In genomic region chr2:125672568-125672956, GRCm38 (mm10) we compare ENCODE assay signal across 8 mouse cellular contexts. TPM values are rescaled to one million over a fixed set of nuclear protein-coding genes. Genes with fewer than 3 reads are reported as not detected.
A peak's percentile ranks its signal among the peaks of the same experiment; 100 is the strongest.
DNase-seq lines count a peak whose midpoint lies in the region; ATAC-seq and TF ChIP-seq lines count a peak whose summit lies in the region.

No protein-coding gene starts in this region.

- no peaks in the 10 kb centered on the region for H3K9me3 ChIP-seq in forebrain, embryonic 15.5 days
- no peaks in the 10 kb centered on the region for H3K9me3 ChIP-seq in limb, embryonic 15.5 days
- no peaks in the 10 kb centered on the region for H3K9me3 ChIP-seq in neural tube, embryonic 14.5 days (ENCODE audit: control insufficient read depth, low read length)

- peak overlapping the region; percentile 47 for H3K27ac ChIP-seq in bone marrow macrophage, adult 2 months (ENCODE audit: insufficient read depth, low read depth, low read length)
- peak overlapping the region; percentile 98 for H3K27ac ChIP-seq in forebrain, embryonic 15.5 days (replicated peaks)
- peak overlapping the region; percentile 97 for H3K27ac ChIP-seq in limb, embryonic 15.5 days
- H3K27ac ChIP-seq in neural tube, embryonic 14.5 days (ENCODE audit: low read depth, low read length) = peak overlapping the region; percentile 96

- peak overlapping the region; percentile 89 for H3K4me3 ChIP-seq in bone marrow macrophage, adult 2 months (ENCODE audit: insufficient read depth, low read length)
- peak overlapping the region; percentile 65 for H3K4me3 ChIP-seq in forebrain, embryonic 15.5 days
- peak overlapping the region; percentile 82 for H3K4me3 ChIP-seq in limb, embryonic 15.5 days
- peak overlapping the region; percentile 88 for H3K4me3 ChIP-seq in neural tube, embryonic 14.5 days (ENCODE audit: low read depth, low read length)

- H3K4me1 ChIP-seq in bone marrow macrophage, adult 2 months (ENCODE audit: control insufficient read depth, insufficient read depth, low read length) = peaks cover 27% of the 10 kb centered on the region
- peaks cover 14% of the 10 kb centered on the region for H3K4me1 ChIP-seq in forebrain, embryonic 15.5 days
- peaks cover 8% of the 10 kb centered on the region; the same call in 1 of the 2 replicates for H3K4me1 ChIP-seq in limb, embryonic 15.5 days
- H3K4me1 ChIP-seq in neural tube, embryonic 14.5 days (ENCODE audit: control insufficient read depth, insufficient read depth, low read length) = peaks cover 11% of the 10 kb centered on the region

- H3K9ac ChIP-seq in forebrain, embryonic 15.5 days (replicated peaks) = peak overlapping the region; percentile 80
- peak overlapping the region; percentile 33; the same call in 1 of the 2 replicates for H3K9ac ChIP-seq in limb, embryonic 15.5 days
- peak overlapping the region; percentile 96; the same call in 1 of the 2 replicates for H3K9ac ChIP-seq in neural tube, embryonic 14.5 days (replicated peaks; ENCODE audit: low read depth, low read length)

- no peak for TF ChIP-seq CTCF in bone marrow macrophage, adult 2 months (IDR thresholded peaks at IDR 0.05; ENCODE audit: low read depth, low read length)

- no peak for TF ChIP-seq POLR2A in bone marrow macrophage, adult 2 months (IDR thresholded peaks at IDR 0.05; ENCODE audit: borderline replicate concordance, low read depth, low read length)

- peak overlapping the region; percentile 61 for H3K4me2 ChIP-seq in forebrain, embryonic 15.5 days (replicated peaks)
- H3K4me2 ChIP-seq in limb, embryonic 15.5 days = peak overlapping the region; percentile 49
- H3K4me2 ChIP-seq in neural tube, embryonic 14.5 days (ENCODE audit: low read depth, low read length) = peak overlapping the region; percentile 51

- DNase-seq in layer of hippocampus, adult 11-12 months (ENCODE audit: low spot score) = peak; percentile 47
- DNase-seq in layer of hippocampus, adult 9-10 months (ENCODE audit: low spot score) = no peak
- DNase-seq in retina, postnatal 1 day = no peak
- DNase-seq in adrenal gland, adult 8-10 months = no peak

- no peaks in the 10 kb centered on the region for H3K27me3 ChIP-seq in forebrain, embryonic 15.5 days
- no peaks in the 10 kb centered on the region for H3K27me3 ChIP-seq in limb, embryonic 15.5 days
- H3K27me3 ChIP-seq in neural tube, embryonic 14.5 days (ENCODE audit: control insufficient read depth, insufficient read depth, low read length) = no peaks in the 10 kb centered on the region

- no peaks in the 10 kb centered on the region for H3K36me3 ChIP-seq in forebrain, embryonic 15.5 days
- no peaks in the 10 kb centered on the region for H3K36me3 ChIP-seq in limb, embryonic 15.5 days
- H3K36me3 ChIP-seq in neural tube, embryonic 14.5 days (ENCODE audit: control insufficient read depth, insufficient read depth, low read length) = no peaks in the 10 kb centered on the region

- no peak; the same call in 1 of the 2 replicates for ATAC-seq in forebrain, embryonic 15.5 days (replicated peaks)
- ATAC-seq in limb, embryonic 15.5 days (ENCODE audit: insufficient number of reproducible peaks, low FRiP score, low TSS enrichment, low read depth) = no peak
- no peak for ATAC-seq in neural tube, embryonic 14.5 days (ENCODE audit: low read depth)

- WGBS in forebrain, embryonic 15.5 days = 15% methylated on average over 15 of the region's 20 CpGs
- WGBS in limb, embryonic 15.5 days = 26% methylated on average over 8 of the region's 20 CpGs
- 24% methylated on average over 7 of the region's 20 CpGs for WGBS in neural tube, embryonic 14.5 days

RNA-seq across cellular contexts. Expression of gene Eid1, which starts 0.3 kb away (rescaled TPM):
- 276 and 293 TPM in 2 replicates for polyA plus RNA-seq in bone marrow macrophage, adult 2 months (2012; ENCODE audit: insufficient read depth, insufficient read length, missing spikeins)
- polyA plus RNA-seq in forebrain, embryonic 15.5 days (2015; fragmentation: Nextera tagmentation; extraction: Ambion mirVana) = 314 and 348 TPM in 2 replicates
- 145 and 190 TPM in 2 replicates for polyA plus RNA-seq in limb, embryonic 15.5 days (2015; fragmentation: Nextera tagmentation; extraction: Ambion mirVana)
- polyA plus RNA-seq in neural tube, embryonic 14.5 days (2014; fragmentation: Nextera tagmentation; extraction: Ambion mirVana) = 524 and 526 TPM in 2 replicates
- total RNA-seq in adrenal gland, adult 8-10 months (2022) = 100 to 1,000 TPM; 142 to 165 (median 156) TPM

RNA-seq across cellular contexts. Expression of gene Cep152, which starts 47.6 kb away (rescaled TPM):
- polyA plus RNA-seq in bone marrow macrophage, adult 2 months (2012; ENCODE audit: insufficient read depth, insufficient read length, missing spikeins) = 5.8 and 6.4 TPM in 2 replicates
- polyA plus RNA-seq in forebrain, embryonic 15.5 days (2015; fragmentation: Nextera tagmentation; extraction: Ambion mirVana) = 4.4 and 4.5 TPM in 2 replicates
- 6.3 and 6.6 TPM in 2 replicates for polyA plus RNA-seq in limb, embryonic 15.5 days (2015; fragmentation: Nextera tagmentation; extraction: Ambion mirVana)
- 3.0 and 3.1 TPM in 2 replicates for polyA plus RNA-seq in neural tube, embryonic 14.5 days (2014; fragmentation: Nextera tagmentation; extraction: Ambion mirVana)
- total RNA-seq in adrenal gland, adult 8-10 months (2022) = 1 to 10 TPM; 2.2 to 6.1 (median 3.6) TPM

RNA-seq across cellular contexts. Expression of gene Shc4, which starts 51.4 kb away (rescaled TPM):
- 1.5 and 1.8 TPM in 2 replicates for polyA plus RNA-seq in bone marrow macrophage, adult 2 months (2012; ENCODE audit: insufficient read depth, insufficient read length, missing spikeins)
- polyA plus RNA-seq in forebrain, embryonic 15.5 days (2015; fragmentation: Nextera tagmentation; extraction: Ambion mirVana) = 1.5 and 1.6 TPM in 2 replicates
- 1.8 TPM in 2 replicates for polyA plus RNA-seq in limb, embryonic 15.5 days (2015; fragmentation: Nextera tagmentation; extraction: Ambion mirVana)
- polyA plus RNA-seq in neural tube, embryonic 14.5 days (2014; fragmentation: Nextera tagmentation; extraction: Ambion mirVana) = 3.1 and 4.6 TPM in 2 replicates
- 1 to 10 TPM; 3.4 to 6.8 (median 4.9) TPM for total RNA-seq in adrenal gland, adult 8-10 months (2022)

Comparison
In these comparisons a context has a peak if more than half of its experiments do, and no peak if none do; other contexts are left out.
1. H3K27ac ChIP-seq: peak in every context shown above with its lines; median percentile 98 in forebrain, embryonic 15.5 days; 97 in limb, embryonic 15.5 days; 96 in neural tube, embryonic 14.5 days; 47 in bone marrow macrophage, adult 2 months.
2. H3K9ac ChIP-seq: peak in every context shown above with its lines; median percentile 96 in neural tube, embryonic 14.5 days; 80 in forebrain, embryonic 15.5 days; 33 in limb, embryonic 15.5 days.